Mouse (Mus musculus): ENCODE measurements around the gene Lrrc7. TPM values are rescaled to one million over a fixed set of nuclear protein-coding genes. Genes with fewer than 3 reads are reported as not detected.

The Lrrc7 gene
- polyA plus RNA-seq, 1 experiment from 2014 or later = 0.86 TPM

DNA sequence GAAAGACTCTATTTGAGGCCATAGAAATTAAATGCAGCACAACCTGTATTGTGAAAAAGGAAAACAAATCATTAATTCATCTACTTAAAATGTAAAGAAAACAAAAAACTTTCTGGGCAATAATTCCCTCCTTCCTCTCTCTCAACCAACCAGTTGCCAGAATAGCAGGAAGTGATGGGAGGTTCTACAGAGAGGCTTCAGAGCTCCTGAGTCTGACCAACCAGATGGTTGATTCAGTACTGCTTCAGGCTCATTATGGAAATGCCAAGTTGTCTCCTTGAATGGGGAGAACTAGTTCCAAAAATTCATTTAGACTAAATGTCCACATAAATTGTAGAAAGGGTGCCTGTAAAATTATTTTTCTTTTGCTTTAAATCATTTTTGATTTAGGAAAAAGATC lies 231.9 kb downstream of the Lrrc7 start:
- no peak overlapping the region for H3K27ac ChIP-seq
- H3K4me1 ChIP-seq (replicated peaks) = no peaks in the 10 kb centered on the region
- no peak for DNase-seq (ENCODE audit: low spot score)
- H3K4me3 ChIP-seq = no peak overlapping the region
- H3K36me3 ChIP-seq = no peaks in the 10 kb centered on the region
- no peaks in the 10 kb centered on the region for H3K9me3 ChIP-seq
- no peaks in the 10 kb centered on the region for H3K27me3 ChIP-seq (ENCODE audit: insufficient read depth, poor library complexity, severe bottlenecking)

DNA sequence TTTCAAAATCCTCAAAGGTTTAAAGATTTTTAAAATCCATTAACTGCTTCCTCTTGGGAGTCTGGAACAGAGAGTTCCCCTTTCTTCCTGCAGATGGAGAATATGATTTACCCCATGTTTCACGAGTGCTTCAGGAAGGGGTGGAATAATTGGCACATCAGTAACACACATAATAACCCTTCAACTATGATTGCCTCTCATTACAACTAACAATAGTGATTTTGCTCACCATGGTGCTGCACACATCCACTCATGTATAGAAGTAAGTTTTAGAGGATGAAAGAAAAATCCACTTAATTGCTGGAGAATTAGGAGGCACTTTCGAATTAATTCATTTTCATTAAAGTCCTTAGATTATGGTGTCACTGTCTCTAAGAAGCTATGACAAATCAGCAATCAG lies 251.6 kb downstream of the Lrrc7 start:
- Histone ChIP-seq H3K4me1 (replicated peaks) (no peaks in the 10 kb centered on the region), H3K36me3 (no peaks in the 10 kb centered on the region), H3K4me3 (no peak overlapping the region), H3K9me3 (no peaks in the 10 kb centered on the region), H3K27ac (no peak overlapping the region), H3K27me3 (ENCODE audit: insufficient read depth, poor library complexity, severe bottlenecking) (no peaks in the 10 kb centered on the region)
- 82% methylated on average over 2 of the region's 2 CpGs for WGBS
- DNase-seq (ENCODE audit: low spot score) = no peak

DNA sequence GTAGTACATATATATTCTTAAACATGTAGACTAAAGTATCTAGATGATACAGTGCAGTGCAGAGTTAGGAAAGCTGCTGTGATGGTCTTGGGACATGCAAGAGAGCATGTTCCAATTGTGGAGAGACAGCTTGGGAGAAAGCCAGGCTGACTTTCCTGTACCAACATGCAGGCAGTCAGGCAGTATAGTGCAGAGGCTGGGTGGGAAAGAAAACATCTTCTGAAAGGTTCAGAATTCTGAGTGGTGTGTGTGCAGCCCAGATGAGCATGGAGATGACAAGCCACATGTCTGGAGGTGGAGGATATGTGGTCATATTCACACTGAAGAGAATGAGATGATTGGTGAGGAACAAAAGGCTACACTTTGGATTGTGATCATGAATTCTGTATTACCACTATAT lies 254.6 kb downstream of the Lrrc7 start:
- Histone ChIP-seq H3K27ac (no peak overlapping the region), H3K36me3 (no peaks in the 10 kb centered on the region), H3K27me3 (ENCODE audit: insufficient read depth, poor library complexity, severe bottlenecking) (no peaks in the 10 kb centered on the region), H3K4me1 (replicated peaks) (no peaks in the 10 kb centered on the region), H3K4me3 (no peak overlapping the region), H3K9me3 (no peaks in the 10 kb centered on the region)
- DNase-seq (ENCODE audit: low spot score) = no peak

DNA sequence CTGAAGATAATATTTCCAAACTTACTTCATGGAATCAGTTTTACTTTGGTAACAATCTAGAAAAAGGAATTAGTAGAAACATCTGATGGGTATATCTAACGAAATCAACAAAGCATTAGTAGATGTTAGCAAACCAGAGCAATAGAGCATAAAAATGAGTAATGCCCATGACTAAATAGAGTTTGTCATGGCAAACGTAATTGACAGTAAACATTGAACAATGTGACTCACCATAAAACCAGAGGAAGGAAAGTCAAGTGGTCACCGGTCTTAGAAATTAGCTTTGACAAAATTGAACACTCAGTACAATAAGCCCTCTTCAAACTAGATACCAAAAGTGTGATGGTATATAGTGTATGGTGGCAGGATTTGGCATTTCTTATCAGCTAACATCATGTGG lies 263.3 kb downstream of the Lrrc7 start:
- Histone ChIP-seq H3K27ac (no peak overlapping the region), H3K4me1 (replicated peaks) (no peaks in the 10 kb centered on the region), H3K36me3 (no peaks in the 10 kb centered on the region), H3K27me3 (ENCODE audit: insufficient read depth, poor library complexity, severe bottlenecking) (no peaks in the 10 kb centered on the region), H3K9me3 (no peaks in the 10 kb centered on the region), H3K4me3 (no peak overlapping the region)
- 85% methylated on average over 3 of the region's 3 CpGs for WGBS
- DNase-seq (ENCODE audit: low spot score) = no peak

DNA sequence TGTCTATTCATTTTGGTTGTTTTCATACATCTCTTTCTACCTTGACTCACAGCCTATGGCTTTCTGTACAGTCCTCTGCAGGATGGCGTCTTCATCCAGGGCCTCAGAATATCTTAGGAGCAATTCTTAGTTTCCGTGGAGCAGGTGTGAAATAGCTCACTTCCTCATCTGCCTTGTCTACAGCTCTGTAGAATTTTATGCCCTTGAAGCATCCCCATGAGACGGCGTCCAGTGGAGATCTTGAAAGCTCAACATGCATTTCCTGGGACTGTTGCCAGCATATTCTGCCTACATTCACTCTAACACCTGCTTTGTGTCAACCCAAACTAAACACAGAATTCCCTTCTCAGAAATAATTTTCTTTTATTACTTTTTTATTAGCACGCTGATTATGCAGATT lies 267.0 kb downstream of the Lrrc7 start:
- DNase-seq (ENCODE audit: low spot score) = no peak

DNA sequence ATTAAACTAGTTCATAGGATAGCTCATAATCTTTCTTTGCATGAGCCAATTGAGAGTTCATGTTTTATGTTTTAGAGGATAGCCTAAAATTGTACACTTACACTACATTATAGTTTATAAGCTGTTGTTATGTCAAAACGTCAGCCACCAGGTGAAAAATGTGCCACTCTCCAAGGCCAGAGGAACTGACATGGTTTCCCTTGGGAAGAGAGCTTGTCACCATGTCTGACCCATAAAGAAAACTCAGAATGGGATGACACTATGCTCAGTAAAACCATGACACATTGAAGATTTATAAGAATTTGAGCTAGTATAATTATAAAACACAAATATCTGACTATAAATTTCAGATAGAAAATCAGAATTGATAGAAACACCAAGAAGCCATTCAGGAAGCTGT lies 277.6 kb downstream of the Lrrc7 start:
- no peaks in the 10 kb centered on the region for H3K9me3 ChIP-seq
- H3K27ac ChIP-seq = no peak overlapping the region
- no peak overlapping the region for H3K4me3 ChIP-seq
- WGBS = 65% methylated on average over 1 of the region's 1 CpGs
- H3K36me3 ChIP-seq = no peaks in the 10 kb centered on the region
- H3K4me1 ChIP-seq (replicated peaks) = no peaks in the 10 kb centered on the region
- no peaks in the 10 kb centered on the region for H3K27me3 ChIP-seq (ENCODE audit: insufficient read depth, poor library complexity, severe bottlenecking)
- DNase-seq (ENCODE audit: low spot score) = no peak

More for the DNA sequence above, 267.0 kb downstream of the Lrrc7 start:
- Histone ChIP-seq H3K27me3 (ENCODE audit: insufficient read depth, poor library complexity, severe bottlenecking) (no peaks in the 10 kb centered on the region), H3K36me3 (no peaks in the 10 kb centered on the region), H3K4me3 (no peak overlapping the region), H3K9me3 (no peaks in the 10 kb centered on the region), H3K27ac (no peak overlapping the region), H3K4me1 (replicated peaks) (no peaks in the 10 kb centered on the region)
- WGBS = 86% methylated on average over 5 of the region's 5 CpGs

DNA sequence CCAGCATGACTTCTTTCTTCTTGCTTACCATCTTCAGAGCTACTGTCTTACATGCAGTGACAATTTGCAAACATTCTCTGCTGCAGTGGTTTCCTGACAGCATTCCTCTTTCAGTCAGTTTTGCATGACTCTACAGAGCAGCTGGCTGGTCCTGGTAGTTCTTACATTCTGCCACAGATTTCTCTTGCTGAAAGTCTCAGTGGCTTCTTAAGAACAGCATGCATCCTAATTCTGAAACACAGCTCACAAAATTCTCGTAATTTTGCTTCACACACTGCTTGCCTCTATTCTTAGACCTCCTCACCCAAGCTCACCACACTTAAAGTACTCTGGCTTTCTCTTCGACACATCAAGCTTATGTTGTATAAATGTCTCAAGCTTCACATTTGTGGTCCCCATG lies 283.4 kb downstream of the Lrrc7 start:
- 81% methylated on average over 2 of the region's 2 CpGs for WGBS

DNA sequence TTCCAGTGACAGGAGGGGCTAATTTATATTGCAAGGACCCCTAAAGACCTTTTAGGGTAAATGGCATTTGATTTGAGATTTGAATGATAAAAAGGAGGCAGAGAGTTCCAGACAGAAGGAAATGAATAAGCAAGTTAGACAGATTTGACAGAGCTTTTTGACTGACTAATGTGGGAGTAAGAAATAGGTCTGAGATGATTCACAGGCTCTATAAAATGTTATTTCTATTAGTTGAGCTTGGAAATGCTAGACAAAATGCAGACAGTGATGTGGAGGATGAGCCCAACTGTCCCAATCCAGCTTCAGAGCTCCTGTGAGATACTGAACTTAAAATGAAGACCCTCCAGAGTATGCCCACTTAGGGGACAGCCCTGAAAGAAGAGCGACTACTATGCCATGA lies 289.3 kb downstream of the Lrrc7 start:
- Histone ChIP-seq H3K36me3 (no peaks in the 10 kb centered on the region), H3K4me3 (no peak overlapping the region), H3K9me3 (no peaks in the 10 kb centered on the region), H3K27me3 (ENCODE audit: insufficient read depth, poor library complexity, severe bottlenecking) (no peaks in the 10 kb centered on the region), H3K27ac (no peak overlapping the region), H3K4me1 (replicated peaks) (no peaks in the 10 kb centered on the region)
- WGBS = 95% methylated on average over 1 of the region's 1 CpGs
- DNase-seq (ENCODE audit: low spot score) = no peak

More for the DNA sequence above, 283.4 kb downstream of the Lrrc7 start:
- no peaks in the 10 kb centered on the region for H3K27me3 ChIP-seq (ENCODE audit: insufficient read depth, poor library complexity, severe bottlenecking)
- H3K27ac ChIP-seq = no peak overlapping the region
- no peaks in the 10 kb centered on the region for H3K9me3 ChIP-seq
- H3K4me3 ChIP-seq = no peak overlapping the region
- H3K36me3 ChIP-seq = no peaks in the 10 kb centered on the region
- no peak for DNase-seq (ENCODE audit: low spot score)
- H3K4me1 ChIP-seq (replicated peaks) = no peaks in the 10 kb centered on the region

DNA sequence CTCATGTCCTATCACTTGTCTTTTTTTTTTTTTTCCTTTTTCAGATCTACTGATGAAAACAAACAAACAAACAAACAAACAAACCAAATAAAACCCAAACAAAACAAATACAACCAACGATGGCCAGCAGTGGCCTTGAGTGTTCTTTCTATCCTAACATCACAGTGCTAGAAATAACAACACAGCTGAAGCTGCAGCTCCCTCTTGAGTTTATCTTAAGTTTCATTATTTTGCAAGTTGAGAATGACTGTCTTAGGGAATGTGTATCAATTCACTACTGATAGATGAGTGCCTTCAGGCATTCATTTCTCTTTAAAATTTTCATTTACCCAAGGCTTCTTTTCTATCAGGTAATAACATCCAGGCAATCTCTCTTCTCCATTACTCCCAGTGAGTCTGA lies 291.1 kb downstream of the Lrrc7 start:
- DNase-seq (ENCODE audit: low spot score) = no peak
- Histone ChIP-seq H3K27me3 (ENCODE audit: insufficient read depth, poor library complexity, severe bottlenecking) (no peaks in the 10 kb centered on the region), H3K36me3 (no peaks in the 10 kb centered on the region), H3K4me3 (no peak overlapping the region), H3K27ac (no peak overlapping the region), H3K9me3 (no peaks in the 10 kb centered on the region), H3K4me1 (replicated peaks) (no peaks in the 10 kb centered on the region)
- WGBS = 78% methylated on average over 1 of the region's 1 CpGs

DNA sequence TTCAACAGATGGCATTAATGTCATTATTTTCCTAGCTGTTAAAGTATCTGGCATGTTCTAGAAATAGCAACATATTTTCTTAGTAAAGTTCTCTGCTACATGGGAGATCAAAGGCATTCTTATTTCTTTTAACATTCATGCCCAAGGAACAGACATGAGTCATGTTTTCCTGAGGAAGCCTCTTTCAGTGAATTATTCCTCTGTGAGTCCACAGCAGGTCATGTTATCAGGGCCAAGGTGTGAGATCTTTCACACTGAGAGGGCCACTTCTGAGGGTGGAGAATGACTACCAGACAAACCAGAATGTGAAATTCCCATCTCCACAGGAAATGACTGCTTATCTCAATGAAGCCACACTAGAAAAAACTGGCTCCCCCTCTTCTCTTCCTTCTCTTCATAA lies 309.4 kb downstream of the Lrrc7 start:
- DNase-seq (ENCODE audit: low spot score) = no peak
- no peaks in the 10 kb centered on the region for H3K4me1 ChIP-seq (replicated peaks)
- no peaks in the 10 kb centered on the region for H3K27me3 ChIP-seq (ENCODE audit: insufficient read depth, poor library complexity, severe bottlenecking)
- H3K27ac ChIP-seq = no peak overlapping the region
- H3K36me3 ChIP-seq = no peaks in the 10 kb centered on the region
- H3K4me3 ChIP-seq = no peak overlapping the region
- no peaks in the 10 kb centered on the region for H3K9me3 ChIP-seq

DNA sequence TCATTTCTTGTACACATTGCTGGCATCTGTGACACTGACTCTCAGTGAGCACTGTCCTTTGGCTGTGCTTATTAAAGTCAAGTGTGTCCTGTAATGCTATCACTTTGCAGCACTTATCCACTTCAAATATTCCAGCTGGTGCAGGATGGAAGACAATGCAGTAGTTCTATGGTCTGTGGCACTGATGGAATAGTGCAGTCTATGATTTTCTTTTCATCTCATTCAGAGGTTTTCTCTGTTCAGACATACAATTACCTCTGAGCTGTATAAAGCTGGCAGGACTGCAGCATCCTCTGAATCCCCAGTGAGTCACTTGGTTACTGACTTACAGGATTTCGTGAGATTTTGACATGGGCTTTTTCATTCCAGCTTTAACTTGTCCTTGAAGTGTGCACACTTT lies 314.3 kb downstream of the Lrrc7 start:
- H3K27ac ChIP-seq = no peak overlapping the region
- no peaks in the 10 kb centered on the region for H3K4me1 ChIP-seq (replicated peaks)
- WGBS = 91% methylated on average over 1 of the region's 1 CpGs
- no peaks in the 10 kb centered on the region for H3K27me3 ChIP-seq (ENCODE audit: insufficient read depth, poor library complexity, severe bottlenecking)
- DNase-seq (ENCODE audit: low spot score) = no peak
- no peak overlapping the region for H3K4me3 ChIP-seq
- no peaks in the 10 kb centered on the region for H3K9me3 ChIP-seq
- no peaks in the 10 kb centered on the region for H3K36me3 ChIP-seq

DNA sequence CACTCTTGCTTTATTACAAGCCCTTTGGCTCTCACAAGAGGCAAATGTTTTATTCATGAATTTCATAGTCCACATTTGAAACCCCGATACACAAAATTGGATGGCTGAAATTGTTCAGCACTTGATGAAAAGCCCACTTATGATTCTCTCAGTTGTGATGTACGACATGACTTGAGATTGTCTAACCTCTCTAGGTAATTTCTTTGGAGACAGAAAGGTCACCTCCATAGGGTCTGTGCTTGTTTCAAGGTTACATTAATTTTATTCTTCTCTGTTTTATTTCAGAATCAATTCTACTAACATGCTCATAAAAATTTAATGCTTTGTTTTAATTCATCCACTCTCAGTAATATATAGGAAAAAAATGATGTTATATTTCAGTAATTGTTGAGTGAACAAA lies 351.4 kb downstream of the Lrrc7 start:
- Histone ChIP-seq H3K4me1 (replicated peaks) (no peaks in the 10 kb centered on the region), H3K9me3 (no peaks in the 10 kb centered on the region)
- 79% methylated on average over 2 of the region's 2 CpGs for WGBS

DNA sequence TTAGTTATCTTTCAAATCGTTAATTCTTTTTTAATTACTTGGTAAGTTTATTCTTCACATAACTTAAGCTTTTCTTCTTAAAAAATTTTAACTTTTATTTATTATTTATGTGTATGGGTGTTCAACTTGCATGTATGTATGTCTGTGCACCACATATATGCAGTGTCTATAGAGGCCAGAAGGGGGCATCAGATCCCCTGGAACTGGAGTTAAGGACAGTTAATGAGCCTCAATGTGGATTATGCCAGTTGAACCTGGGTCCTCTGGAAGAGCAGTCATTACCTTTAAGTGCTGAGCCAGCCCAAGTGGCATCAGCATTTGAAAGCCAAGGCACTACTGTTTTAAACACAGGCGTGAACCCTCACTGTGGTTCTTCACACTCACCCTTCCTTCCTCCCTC lies 352.0 kb downstream of the Lrrc7 start:
- no peaks in the 10 kb centered on the region for H3K36me3 ChIP-seq
- H3K4me3 ChIP-seq = no peak overlapping the region
- WGBS = 8% methylated on average over 2 of the region's 2 CpGs
- DNase-seq (ENCODE audit: low spot score) = peak; percentile 44
- H3K4me1 ChIP-seq (replicated peaks) = no peaks in the 10 kb centered on the region
- H3K27ac ChIP-seq = no peak overlapping the region
- H3K9me3 ChIP-seq = no peaks in the 10 kb centered on the region
- no peaks in the 10 kb centered on the region for H3K27me3 ChIP-seq (ENCODE audit: insufficient read depth, poor library complexity, severe bottlenecking)

More for the DNA sequence above, 351.4 kb downstream of the Lrrc7 start:
- no peak overlapping the region for H3K4me3 ChIP-seq
- H3K27ac ChIP-seq = no peak overlapping the region
- H3K27me3 ChIP-seq (ENCODE audit: insufficient read depth, poor library complexity, severe bottlenecking) = no peaks in the 10 kb centered on the region
- DNase-seq (ENCODE audit: low spot score) = no peak
- no peaks in the 10 kb centered on the region for H3K36me3 ChIP-seq

DNA sequence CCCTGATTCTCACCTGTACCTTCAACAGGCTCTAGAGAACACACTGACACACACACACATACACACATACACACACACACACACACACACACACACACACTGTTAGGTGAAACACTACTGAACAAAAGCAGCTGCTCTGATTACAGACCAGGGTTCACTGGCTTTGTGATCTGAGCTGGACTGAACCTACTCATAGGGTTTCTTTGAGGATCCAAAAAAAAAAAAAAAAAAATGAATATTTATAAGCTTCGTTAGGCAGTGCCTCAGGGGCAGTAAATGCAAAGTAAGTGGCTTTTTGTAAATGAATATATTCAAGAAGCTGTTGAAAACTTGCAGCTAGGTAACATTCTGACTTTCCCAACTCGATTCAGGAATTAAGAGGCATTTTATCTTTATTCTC lies 354.2 kb downstream of the Lrrc7 start:
- Histone ChIP-seq H3K27ac (no peak overlapping the region), H3K9me3 (no peaks in the 10 kb centered on the region), H3K27me3 (ENCODE audit: insufficient read depth, poor library complexity, severe bottlenecking) (no peaks in the 10 kb centered on the region), H3K4me3 (no peak overlapping the region), H3K4me1 (replicated peaks) (no peaks in the 10 kb centered on the region), H3K36me3 (no peaks in the 10 kb centered on the region)
- no peak for DNase-seq (ENCODE audit: low spot score)
- 62% methylated on average over 2 of the region's 2 CpGs for WGBS
